Mouse (Mus musculus): ENCODE results near the gene Sema4c.

Sema4c gene

GRCm38 (mm10) chr1:36535477-36536396 lies 22.4 kb downstream of the Sema4c start:
- no peak for DNase-seq (ENCODE audit: low spot score)

DNA sequence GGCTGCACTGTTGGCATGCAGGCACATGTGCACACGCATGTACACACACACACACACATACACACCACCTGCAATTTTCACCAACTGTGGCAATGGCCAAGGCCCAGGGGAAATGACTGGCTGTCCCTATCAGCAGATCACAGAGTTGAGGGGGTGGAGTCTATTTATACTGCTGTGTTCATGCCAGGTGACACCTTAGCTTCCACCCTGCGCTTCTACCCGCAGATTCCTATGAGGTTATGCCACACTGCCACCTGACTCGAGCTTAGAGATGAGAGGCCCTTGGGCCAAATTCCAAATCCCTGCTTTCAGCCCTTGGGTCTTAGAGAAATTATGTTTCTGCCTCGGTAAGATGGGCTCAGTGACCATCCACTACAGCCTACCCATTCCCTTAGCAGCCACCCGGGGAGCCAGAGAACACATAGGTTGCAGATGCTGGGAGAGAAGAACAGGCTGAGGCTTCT lies 23.5 kb downstream of the Sema4c start:
- DNase-seq (ENCODE audit: low spot score): no peak

GRCm38 (mm10) chr1:36533546-36533945 lies 24.6 kb downstream of the Sema4c start:
- DNase-seq (ENCODE audit: low spot score): no peak

- no peak for DNase-seq (ENCODE audit: low spot score)
Measured at GRCm38 (mm10) chr1:36531461-36531860, 26.7 kb downstream of the Sema4c start.

GRCm38 (mm10) chr1:36530962-36531361 lies 27.2 kb downstream of the Sema4c start:
- no peak for DNase-seq (ENCODE audit: low spot score)

- DNase-seq (ENCODE audit: low spot score): no peak
Measured at GRCm38 (mm10) chr1:36530485-36530884, 27.7 kb downstream of the Sema4c start.

GRCm38 (mm10) chr1:36529875-36530274 lies 28.3 kb downstream of the Sema4c start:
- no peak for DNase-seq (ENCODE audit: low spot score)

DNA sequence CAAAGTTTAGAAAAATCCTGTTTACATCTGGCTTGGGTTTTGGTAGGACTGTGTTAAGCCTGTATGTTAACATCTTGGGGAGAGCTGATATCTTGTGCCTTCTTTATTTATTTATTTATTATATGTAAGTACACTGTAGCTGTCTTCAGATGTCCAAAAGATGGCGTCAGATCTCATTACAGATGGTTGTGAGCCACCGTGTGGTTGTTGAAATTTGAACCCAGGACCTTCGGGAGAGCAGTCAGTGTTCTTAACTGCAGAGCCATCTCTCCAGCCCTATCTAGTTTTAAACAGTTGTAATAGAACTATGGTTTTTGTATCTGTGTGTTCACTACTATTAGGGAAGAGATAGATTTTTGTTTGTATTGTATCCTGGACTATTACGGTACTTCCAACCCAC lies 28.9 kb downstream of the Sema4c start:
- DNase-seq (ENCODE audit: low spot score): no peak

- no peak for DNase-seq (ENCODE audit: low spot score)
Measured at GRCm38 (mm10) chr1:36528351-36528750, 29.8 kb downstream of the Sema4c start.

- DNase-seq (ENCODE audit: low spot score): no peak
Measured at GRCm38 (mm10) chr1:36526903-36527302, 31.2 kb downstream of the Sema4c start.

DNA sequence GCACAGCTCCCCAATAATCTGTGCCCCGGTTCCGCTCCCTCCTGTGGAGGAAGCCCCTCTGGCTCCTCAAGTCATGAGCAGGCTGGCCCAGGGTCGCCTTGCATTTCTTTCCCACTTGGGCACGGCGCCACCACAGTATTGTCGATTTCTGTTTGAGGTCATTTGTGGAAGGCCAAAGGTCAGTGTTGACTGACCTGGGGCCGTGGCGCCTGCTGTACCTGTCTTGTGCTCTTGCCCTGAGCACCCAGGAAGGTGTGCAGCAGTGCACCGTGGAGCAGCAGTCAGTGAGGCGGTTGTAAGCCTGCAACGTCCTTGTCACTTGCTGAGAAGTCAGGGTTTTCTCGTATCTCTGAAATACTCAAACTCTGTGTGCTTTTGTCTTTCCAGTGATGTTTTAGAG lies 32.4 kb downstream of the Sema4c start:
- peak; percentile 44 for DNase-seq (ENCODE audit: low spot score)

DNA sequence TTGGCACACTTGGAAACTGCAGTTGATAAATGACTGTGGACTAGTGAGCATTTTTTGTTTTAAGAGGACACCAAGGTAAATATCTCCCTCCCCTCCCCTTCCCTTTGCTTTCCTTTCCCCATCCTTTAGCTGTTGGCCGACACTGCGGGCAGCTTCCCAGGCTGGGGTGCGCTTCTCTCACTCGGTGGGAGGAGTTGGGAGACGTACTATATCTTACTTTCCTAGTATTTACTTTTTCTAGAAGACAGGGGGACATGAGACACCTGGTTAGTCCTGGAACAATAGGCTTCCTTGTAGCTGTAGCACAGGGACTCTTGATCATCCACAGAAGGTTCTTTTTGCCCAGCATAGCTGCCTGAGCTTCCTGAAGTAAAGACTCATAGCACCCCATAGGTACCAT lies 34.1 kb downstream of the Sema4c start:
- no peak for DNase-seq (ENCODE audit: low spot score)

GRCm38 (mm10) chr1:36523332-36524013 lies 34.7 kb downstream of the Sema4c start:
- DNase-seq (ENCODE audit: low spot score): no peak

DNA sequence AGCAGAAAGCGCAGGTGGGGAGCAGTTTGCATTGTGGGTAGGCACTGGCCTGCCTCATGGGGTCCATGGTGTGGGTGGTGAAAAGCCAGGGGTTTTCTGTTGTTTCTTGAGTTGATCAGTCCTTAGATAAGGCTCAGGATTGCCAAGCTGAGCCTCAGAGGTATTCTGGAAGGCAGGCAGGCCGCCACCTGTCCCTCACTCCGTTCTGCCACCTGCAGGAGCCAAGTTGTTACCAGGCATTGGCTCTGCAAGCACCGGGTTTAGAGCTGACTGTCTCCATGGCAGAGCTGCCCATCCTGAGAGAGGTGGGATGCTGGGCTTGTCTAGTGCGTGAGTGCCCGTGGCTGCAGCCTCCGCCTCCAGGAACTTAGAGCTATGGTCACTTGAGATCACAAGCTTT lies 35.9 kb downstream of the Sema4c start:
- no peak for DNase-seq (ENCODE audit: low spot score)

DNA sequence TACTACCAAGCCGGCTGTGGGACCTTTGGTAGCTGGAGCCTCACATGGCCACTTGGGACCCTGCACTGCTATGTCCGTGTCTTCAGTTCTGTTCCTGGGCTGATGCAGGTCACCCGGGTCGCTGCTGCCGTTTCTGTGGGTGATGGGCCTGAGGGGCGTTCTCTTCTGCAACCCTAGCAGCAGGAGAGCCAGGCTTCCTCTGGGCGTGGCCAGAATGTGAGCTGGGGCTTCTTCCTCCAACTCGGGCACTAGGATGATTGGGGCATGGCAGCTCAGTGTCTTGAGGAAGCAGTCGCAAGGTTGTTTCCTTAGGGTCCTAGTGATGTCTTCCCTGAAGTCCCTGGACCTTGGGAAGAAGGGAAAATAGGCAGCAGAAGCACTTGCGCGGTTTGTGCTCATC lies 38.5 kb downstream of the Sema4c start:
- no peak for DNase-seq (ENCODE audit: low spot score)

DNA sequence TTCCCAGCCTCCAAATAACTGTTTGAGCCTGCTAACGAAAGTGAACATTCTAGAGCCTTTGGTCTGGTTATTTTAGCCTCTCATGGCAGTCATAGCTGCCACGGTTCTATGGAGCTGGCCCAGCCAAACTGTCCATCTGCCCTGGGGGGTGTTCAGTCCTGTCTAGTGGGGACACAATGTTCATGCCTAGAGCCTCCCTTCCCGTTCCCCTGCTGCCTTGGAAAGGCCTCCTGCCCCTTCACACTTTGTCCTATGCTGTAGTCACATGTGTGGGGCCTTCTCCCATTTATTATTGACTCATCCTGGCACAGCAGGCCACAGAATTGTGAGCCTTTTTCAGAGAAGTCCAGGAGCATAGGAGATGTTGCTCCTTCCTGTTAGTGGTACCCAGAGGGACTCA lies 39.9 kb downstream of the Sema4c start:
- no peak for DNase-seq (ENCODE audit: low spot score)

DNA sequence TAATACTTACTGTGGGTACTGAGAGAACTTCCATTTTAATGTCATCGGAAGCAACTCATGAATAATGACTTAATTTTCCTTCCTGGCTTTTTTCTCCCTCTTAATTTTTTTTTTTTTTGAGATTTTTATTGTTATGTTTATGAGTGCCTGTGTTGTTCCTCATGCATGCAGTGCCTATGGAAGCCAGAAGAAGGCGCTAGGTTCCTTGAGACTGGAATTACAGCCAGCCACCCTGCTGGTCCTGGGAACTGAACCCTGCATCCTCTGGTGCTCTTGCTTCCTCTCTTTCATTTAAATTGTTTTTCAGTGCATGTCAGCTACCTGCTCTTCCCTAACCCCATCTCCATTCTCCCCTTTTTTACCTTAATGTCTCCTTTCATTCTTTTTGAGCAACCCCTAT lies 44.4 kb downstream of the Sema4c start:
- no peak for DNase-seq (ENCODE audit: low spot score)

DNA sequence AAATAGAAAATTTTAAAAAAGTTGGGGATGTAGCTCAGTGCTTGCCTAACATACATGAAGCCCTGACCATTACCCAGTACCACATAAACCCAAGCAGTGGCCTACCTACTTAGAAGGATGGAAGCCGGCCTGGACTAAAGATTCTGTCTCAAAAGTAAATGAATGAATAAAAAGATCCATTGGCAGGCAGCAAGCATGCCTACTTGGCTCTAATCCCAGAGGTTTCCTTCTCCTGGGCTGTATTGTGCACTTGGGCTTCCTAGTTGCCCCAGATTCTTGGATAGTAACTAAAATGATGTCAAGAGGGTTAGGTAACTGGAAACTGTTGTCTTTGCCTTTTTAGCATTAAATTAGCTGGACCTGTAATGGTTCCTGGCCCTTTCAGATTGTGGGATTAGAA lies 44.8 kb downstream of the Sema4c start:
- no peak for DNase-seq (ENCODE audit: low spot score)

GRCm38 (mm10) chr1:36512966-36513280 lies 45.2 kb downstream of the Sema4c start:
- DNase-seq (ENCODE audit: low spot score): no peak

DNA sequence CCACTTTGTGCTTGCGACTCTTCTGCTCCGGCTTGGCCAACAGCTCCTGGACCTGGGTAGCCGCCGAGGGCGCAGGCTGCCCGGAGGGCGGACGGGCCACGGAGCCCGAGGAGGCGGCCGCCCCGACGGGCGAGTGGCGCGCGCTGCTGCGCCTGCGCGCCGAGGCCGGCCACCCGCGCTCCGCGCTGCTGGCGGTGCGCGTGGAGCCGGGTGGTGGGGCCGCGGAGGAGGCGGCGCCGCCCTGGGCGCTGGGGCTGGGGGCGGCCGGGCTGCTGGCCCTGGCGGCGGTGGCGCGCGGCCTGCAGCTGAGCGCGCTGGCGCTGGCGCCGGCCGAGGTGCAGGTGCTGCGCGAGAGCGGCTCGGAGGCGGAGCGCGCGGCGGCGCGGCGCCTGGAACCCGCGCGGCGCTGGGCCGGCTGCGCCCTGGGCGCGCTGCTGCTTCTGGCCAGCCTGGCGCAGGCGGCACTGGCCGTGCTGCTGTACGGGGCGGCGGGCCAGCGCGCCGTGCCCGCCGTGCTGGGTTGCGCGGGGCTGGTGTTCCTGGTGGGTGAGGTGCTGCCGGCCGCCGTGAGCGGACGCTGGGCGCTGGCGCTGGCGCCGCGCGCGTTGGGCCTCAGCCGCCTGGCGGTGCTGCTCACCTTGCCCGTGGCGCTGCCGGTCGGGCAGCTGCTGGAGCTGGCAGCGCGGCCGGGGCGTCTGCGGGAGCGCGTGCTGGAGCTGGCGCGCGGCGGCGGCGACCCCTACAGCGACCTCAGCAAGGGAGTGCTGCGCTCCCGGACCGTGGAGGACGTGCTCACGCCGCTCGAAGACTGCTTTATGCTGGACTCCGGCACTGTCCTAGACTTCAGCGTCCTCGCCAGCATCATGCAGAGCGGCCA lies 45.8 kb downstream of the Sema4c start:
- peak; percentile 51 for DNase-seq (ENCODE audit: low spot score)

- peak; percentile 99 for DNase-seq (ENCODE audit: low spot score)
Measured at GRCm38 (mm10) chr1:36511289-36512021, 46.7 kb downstream of the Sema4c start, which contains the start of gene Cnnm3. TSS of gene Cnnm3 (plus strand) at chr1:36511867.

DNA sequence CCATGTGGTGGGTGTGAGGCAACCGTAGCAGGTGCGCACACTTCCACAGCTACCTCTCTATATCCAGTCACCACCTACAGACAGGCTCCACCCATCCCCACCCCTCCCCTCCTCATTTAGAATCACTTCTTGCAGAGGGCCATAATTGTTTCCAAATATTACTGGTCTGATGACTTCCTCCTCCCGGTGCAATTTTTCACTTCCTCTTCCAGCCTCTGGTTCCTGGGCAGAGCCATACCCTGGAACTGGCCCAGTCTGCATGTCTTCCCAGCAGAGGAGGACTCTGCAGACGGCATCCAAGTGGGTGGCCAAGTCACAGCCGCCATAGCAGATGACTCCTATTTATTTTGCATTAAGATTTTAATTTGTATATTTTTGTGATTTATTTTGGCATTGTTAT lies 49.9 kb downstream of the Sema4c start:
- DNase-seq (ENCODE audit: low spot score): no peak

Data from yolk sac, embryonic 10.5 days (tissue).